In genomic region chr5:106566025-106566424, GRCm38 (mm10) we compare ENCODE assay signal across 31 mouse cellular contexts. TPM values are rescaled to one million over a fixed set of nuclear protein-coding genes. Genes with fewer than 3 reads are reported as not detected.
DNase-seq lines count a peak whose midpoint lies in the region; ATAC-seq lines count a peak whose summit lies in the region.
"Had no signal": no experiment of that assay in that cellular context is flagged by ENCODE, and none has a peak within 500 bp of the region (broad histone marks: within the 10 kb centered on the region; RNA-seq: fewer than 3 reads in every experiment).

No protein-coding gene starts in this region.

- H3K9ac ChIP-seq in forebrain, embryonic 11.5 days (ENCODE audit: low read length) = no peak overlapping the region
- H3K9ac ChIP-seq in forebrain, embryonic 16.5 days (replicated peaks; ENCODE audit: low read depth, low read length) = no peak overlapping the region
- no peak overlapping the region for H3K9ac ChIP-seq in midbrain, embryonic 14.5 days (replicated peaks; ENCODE audit: low read length)
- H3K9ac ChIP-seq: forebrain, embryonic 13.5 days; forebrain, postnatal 0 days; heart, embryonic 13.5 days; hindbrain, embryonic 14.5 days had no signal

- ATAC-seq in forebrain, embryonic 11.5 days (replicated peaks; ENCODE audit: low FRiP score) = peak; percentile 53; the same call in 1 of the 2 replicates
- ATAC-seq in forebrain, embryonic 16.5 days = no peak
- ATAC-seq in midbrain, embryonic 14.5 days (ENCODE audit: low FRiP score, low TSS enrichment) = no peak
- ATAC-seq: forebrain, embryonic 13.5 days; hindbrain, postnatal 0 days; inflammation-experienced regulatory T-cells, adult 6 months; Patski had no signal

- WGBS in forebrain, embryonic 11.5 days = 8% methylated on average over 6 of the region's 6 CpGs
- WGBS in forebrain, embryonic 16.5 days = 15% methylated on average over 6 of the region's 6 CpGs
- 23% methylated on average over 6 of the region's 6 CpGs for WGBS in midbrain, embryonic 10.5 days
- WGBS in midbrain, embryonic 14.5 days = 16% methylated on average over 6 of the region's 6 CpGs

- H3K27ac ChIP-seq in forebrain, embryonic 11.5 days (ENCODE audit: low read depth, low read length) = no peak overlapping the region
- H3K27ac ChIP-seq in forebrain, embryonic 16.5 days (ENCODE audit: low read length) = no peak overlapping the region
- 0 out of 2 replicates have a peak overlapping the region, but pooled peaks have one; percentile 33 for H3K27ac ChIP-seq in midbrain, embryonic 10.5 days (replicated peaks)
- H3K27ac ChIP-seq in midbrain, embryonic 14.5 days (replicated peaks; ENCODE audit: low read depth, low read length) = no peak overlapping the region
- H3K27ac ChIP-seq: forebrain, embryonic 13.5 days; gastrocnemius, adult 2 months; heart, embryonic 13.5 days; hindbrain, embryonic 14.5 days; hindbrain, postnatal 0 days had no signal

- H3K4me3 ChIP-seq in forebrain, embryonic 11.5 days (ENCODE audit: low read depth, low read length) = no peak overlapping the region
- no peak overlapping the region for H3K4me3 ChIP-seq in forebrain, embryonic 16.5 days (replicated peaks; ENCODE audit: low read length)
- no peak overlapping the region for H3K4me3 ChIP-seq in midbrain, embryonic 10.5 days
- no peak overlapping the region for H3K4me3 ChIP-seq in midbrain, embryonic 14.5 days (replicated peaks; ENCODE audit: low read depth, low read length)
- H3K4me3 ChIP-seq: forebrain, embryonic 13.5 days; gastrocnemius, adult 2 months; heart, embryonic 13.5 days had no signal

- no peak for DNase-seq in forebrain, embryonic 11.5 days (ENCODE audit: low spot score)
- peak; percentile 31 for DNase-seq in midbrain, embryonic 10.5 days (ENCODE audit: low spot score)
- DNase-seq in midbrain, embryonic 14.5 days = no peak
- peak; percentile 26 for DNase-seq in retina, postnatal 1 day
- no peak for DNase-seq in retina, embryonic 14.5 days (ENCODE audit: low spot score)
- DNase-seq: adrenal gland, postnatal 10 days; adrenal gland, postnatal 36 days; B cell, adult 2 months; cerebellum, adult 18-20 months; cerebellum, adult 9-10 months; cerebellum, postnatal 14 days; forebrain, postnatal 0 days; gastrocnemius, adult 2 months; gastrocnemius, postnatal 14 days; heart, adult 18-20 months; heart, postnatal 14 days; heart, postnatal 4 days had no signal

- H3K4me1 ChIP-seq in forebrain, embryonic 11.5 days (replicated peaks; ENCODE audit: control insufficient read depth, insufficient read depth, low read length) = peaks cover 11% of the 10 kb centered on the region; the same call in 1 of the 2 replicates
- H3K4me1 ChIP-seq in forebrain, embryonic 16.5 days (replicated peaks; ENCODE audit: control insufficient read depth, insufficient read depth, low read length) = peaks cover 5% of the 10 kb centered on the region
- peaks cover 40% of the 10 kb centered on the region for H3K4me1 ChIP-seq in midbrain, embryonic 10.5 days
- H3K4me1 ChIP-seq in midbrain, embryonic 14.5 days (ENCODE audit: control insufficient read depth, insufficient read depth, low read length) = peaks cover 24% of the 10 kb centered on the region

- H3K9me3 ChIP-seq in forebrain, embryonic 11.5 days (ENCODE audit: control insufficient read depth, low read length) = no peaks in the 10 kb centered on the region
- peaks cover under 1% of the 10 kb centered on the region; the same call in 1 of the 2 replicates for H3K9me3 ChIP-seq in forebrain, embryonic 16.5 days (ENCODE audit: control insufficient read depth, low read length)
- no peaks in the 10 kb centered on the region for H3K9me3 ChIP-seq in midbrain, embryonic 10.5 days (replicated peaks)
- no peaks in the 10 kb centered on the region for H3K9me3 ChIP-seq in midbrain, embryonic 14.5 days (ENCODE audit: control insufficient read depth, low read length)
- H3K9me3 ChIP-seq: forebrain, embryonic 13.5 days; heart, embryonic 13.5 days had no signal

- no peak overlapping the region for H3K4me2 ChIP-seq in forebrain, embryonic 11.5 days (ENCODE audit: low read depth, low read length, severe bottlenecking)
- H3K4me2 ChIP-seq in forebrain, embryonic 16.5 days (ENCODE audit: low read length) = no peak overlapping the region
- H3K4me2 ChIP-seq in midbrain, embryonic 14.5 days (ENCODE audit: low read length) = no peak overlapping the region
- H3K4me2 ChIP-seq: forebrain, embryonic 13.5 days; heart, embryonic 13.5 days; hindbrain, embryonic 14.5 days had no signal

- H3K36me3 ChIP-seq in forebrain, embryonic 11.5 days (ENCODE audit: control insufficient read depth, insufficient read depth, low read length) = no peaks in the 10 kb centered on the region
- H3K36me3 ChIP-seq in forebrain, embryonic 16.5 days (ENCODE audit: control insufficient read depth, insufficient read depth) = no peaks in the 10 kb centered on the region
- H3K36me3 ChIP-seq in midbrain, embryonic 10.5 days = no peaks in the 10 kb centered on the region
- no peaks in the 10 kb centered on the region for H3K36me3 ChIP-seq in midbrain, embryonic 14.5 days (ENCODE audit: control insufficient read depth, insufficient read depth, low read length)
- H3K36me3 ChIP-seq: G1E; heart, embryonic 13.5 days had no signal

- peaks cover 90% of the 10 kb centered on the region for H3K27me3 ChIP-seq in forebrain, embryonic 11.5 days (ENCODE audit: control insufficient read depth, insufficient read depth, low read length)
- peaks cover 87% of the 10 kb centered on the region for H3K27me3 ChIP-seq in forebrain, embryonic 16.5 days (replicated peaks; ENCODE audit: control insufficient read depth, insufficient read depth, low read length)
- peaks cover 99% of the 10 kb centered on the region for H3K27me3 ChIP-seq in midbrain, embryonic 10.5 days (ENCODE audit: low read depth, poor library complexity, severe bottlenecking)
- H3K27me3 ChIP-seq in midbrain, embryonic 14.5 days (ENCODE audit: control insufficient read depth, insufficient read depth, low read length) = peaks cover 56% of the 10 kb centered on the region
- H3K27me3 ChIP-seq: CH12.LX had no signal

RNA-seq across cellular contexts. Expression of gene Gm17304, which starts 42.9 kb away (rescaled TPM):
- not detected in 2 replicates for polyA plus RNA-seq in forebrain, embryonic 11.5 days (2014; fragmentation: Nextera tagmentation; extraction: Ambion mirVana)
- not detected in 2 replicates for polyA plus RNA-seq in forebrain, embryonic 16.5 days (2015; fragmentation: Nextera tagmentation; extraction: Ambion mirVana)
- not detected in 2 replicates for polyA plus RNA-seq in midbrain, embryonic 10.5 days (2016; fragmentation: Nextera tagmentation; extraction: Ambion mirVana)
- not detected in 2 replicates for polyA plus RNA-seq in midbrain, embryonic 14.5 days (2014; fragmentation: Nextera tagmentation; extraction: Ambion mirVana)
- polyA plus RNA-seq: embryonic facial prominence, embryonic 11.5 days; embryonic facial prominence, embryonic 14.5 days; forebrain, embryonic 13.5 days; forebrain, postnatal 0 days; frontal cortex, adult 2 months; G1E; heart, embryonic 13.5 days; heart, embryonic 16.5 days; hindbrain, embryonic 11.5 days; hindbrain, embryonic 14.5 days; hindbrain, postnatal 0 days; inflammation-experienced regulatory T-cells, adult 6 months; Patski had no signal

Comparison
In these comparisons a context has a peak if more than half of its experiments do, and no peak if none do; other contexts are left out.
1. DNase-seq: peak in midbrain, embryonic 10.5 days (single experiment) and retina, postnatal 1 day (single experiment); none in forebrain, embryonic 11.5 days (single experiment), midbrain, embryonic 14.5 days (single experiment) and retina, embryonic 14.5 days (single experiment).